Mouse (Mus musculus) Muller cell, postnatal 12 days (primary cell): ENCODE results near the gene Slc27a2.

Source experiments
- DNase-seq: peaks from one replicate; pipeline ENCODE4 v3.0.0-alpha.2; 2015; ENCODE audit errors: inconsistent ontology term

Gene Slc27a2

GRCm38 (mm10) chr2:126553291-126553639 lies 1.1 kb downstream of the Slc27a2 start:
- DNase-seq: no peak

GRCm38 (mm10) chr2:126555533-126555932 lies 3.3 kb downstream of the Slc27a2 start:
- DNase-seq: no peak

GRCm38 (mm10) chr2:126560094-126560493 lies 7.9 kb downstream of the Slc27a2 start:
- DNase-seq: no peak

DNA sequence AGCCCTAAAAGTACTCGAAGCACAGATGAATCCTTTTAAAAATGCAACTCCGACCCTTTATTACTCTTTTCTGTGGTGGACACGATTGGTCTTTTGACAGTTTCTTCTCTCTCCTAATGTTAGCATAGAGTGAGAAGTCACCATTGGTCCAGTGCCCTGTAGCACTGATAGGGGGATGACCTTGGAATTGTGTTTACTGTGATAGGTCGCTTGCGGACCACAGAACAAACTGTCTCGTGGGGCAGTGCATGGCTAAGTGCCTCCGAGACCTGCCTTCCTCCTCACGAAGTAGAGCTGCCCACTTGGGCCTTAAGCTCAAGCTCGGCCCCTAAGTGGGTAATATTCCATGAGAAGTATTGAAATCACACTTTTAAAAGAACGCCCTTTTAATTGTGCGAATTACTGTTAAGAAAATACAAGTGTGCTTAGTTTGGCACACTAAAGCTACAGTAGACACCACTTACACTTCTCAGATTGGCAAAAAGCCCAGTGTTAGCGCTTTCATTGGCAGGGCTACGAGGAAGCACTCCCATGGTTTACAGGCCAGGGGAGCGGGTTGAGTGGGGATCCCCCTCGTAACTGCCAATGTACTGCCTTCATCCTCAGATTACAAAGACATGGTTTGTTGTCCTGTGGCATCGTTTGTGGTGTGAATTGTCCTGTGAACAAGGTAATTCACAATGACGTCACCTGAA lies 11.4 kb downstream of the Slc27a2 start:
- DNase-seq: peak; percentile 2

- no peak for DNase-seq
Observed at GRCm38 (mm10) chr2:126572163-126572562, 20.0 kb downstream of the Slc27a2 start.

DNA sequence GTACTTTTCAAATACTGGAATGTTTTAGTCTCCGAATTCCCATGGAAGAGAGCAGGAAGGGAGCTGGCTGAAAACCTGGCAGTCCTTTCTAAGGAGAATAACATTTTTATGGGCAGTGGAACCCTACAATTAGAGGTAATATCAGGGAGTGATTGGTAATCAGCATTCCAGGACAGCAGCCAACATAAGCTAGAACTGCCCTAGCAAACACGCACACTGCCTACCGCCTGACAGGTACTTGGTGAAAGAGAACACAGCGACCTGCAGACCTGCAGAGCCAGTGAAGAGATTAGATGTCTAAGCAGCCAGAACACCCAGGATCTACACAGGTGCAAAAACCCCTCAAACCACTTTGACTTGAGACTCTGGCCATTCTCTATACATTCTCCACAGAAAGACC lies 20.5 kb downstream of the Slc27a2 start:
- no peak for DNase-seq

DNA sequence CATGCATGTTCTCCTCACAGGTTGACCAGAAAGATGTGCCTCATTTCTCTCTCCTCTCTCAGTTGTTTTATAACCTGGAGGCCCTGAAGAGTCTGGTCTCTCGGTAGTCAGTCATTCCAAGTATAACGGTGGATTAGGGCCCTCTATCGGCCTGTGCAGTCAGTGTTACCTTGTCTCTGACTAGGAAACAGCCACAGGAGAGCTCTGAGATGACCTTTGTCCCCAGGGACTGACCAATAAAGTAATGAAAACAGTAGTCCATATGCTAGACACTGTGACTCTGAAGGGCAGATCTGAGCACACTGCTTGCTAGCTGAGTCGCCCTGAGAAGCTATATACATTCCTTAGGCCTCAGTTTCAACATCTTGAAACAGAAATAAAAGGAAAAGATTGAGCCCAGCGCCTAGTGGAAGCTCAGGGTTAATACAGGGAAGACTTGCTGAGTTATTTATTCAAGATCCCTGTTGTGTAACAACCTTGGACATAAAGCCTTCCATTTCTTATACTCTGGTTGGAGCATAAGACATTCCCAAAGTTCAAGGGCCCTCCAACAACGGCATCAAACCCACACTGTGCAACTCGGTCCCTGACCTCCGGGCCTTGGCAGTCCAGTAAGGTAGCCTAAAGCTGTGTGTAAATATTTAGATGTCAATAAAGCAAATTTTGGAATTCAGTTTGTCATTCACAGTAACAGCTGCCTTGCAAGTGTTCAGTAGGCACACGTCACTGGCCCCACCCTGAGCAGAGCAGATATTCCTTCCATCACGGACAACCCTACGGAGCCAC lies 23.4 kb downstream of the Slc27a2 start:
- no peak for DNase-seq

- no peak for DNase-seq
Observed at GRCm38 (mm10) chr2:126577362-126577761, 25.2 kb downstream of the Slc27a2 start.

GRCm38 (mm10) chr2:126579282-126579681 lies 27.1 kb downstream of the Slc27a2 start:
- DNase-seq: no peak

DNA sequence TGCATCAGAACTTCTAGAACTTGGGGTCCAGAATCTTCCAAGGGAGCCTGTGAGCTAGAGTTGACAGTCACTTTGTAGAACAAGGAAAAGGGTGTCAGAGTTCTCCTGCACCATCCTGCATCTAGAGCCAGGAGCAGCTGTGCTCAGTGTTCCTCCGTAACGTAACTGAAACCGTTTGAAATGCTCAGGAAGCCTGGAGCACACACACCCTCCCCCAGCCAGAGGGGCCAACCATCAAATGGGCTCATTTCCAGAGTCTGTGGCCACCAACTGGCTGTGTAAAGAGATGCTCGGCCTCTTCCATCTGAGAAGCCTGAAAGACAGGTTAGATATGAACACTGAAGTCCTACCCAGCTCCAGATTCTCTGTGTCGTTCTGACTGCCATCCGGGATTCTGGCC lies 31.8 kb downstream of the Slc27a2 start:
- no peak for DNase-seq

- DNase-seq: no peak
Observed at GRCm38 (mm10) chr2:126584621-126585369, 32.6 kb downstream of the Slc27a2 start.

DNA sequence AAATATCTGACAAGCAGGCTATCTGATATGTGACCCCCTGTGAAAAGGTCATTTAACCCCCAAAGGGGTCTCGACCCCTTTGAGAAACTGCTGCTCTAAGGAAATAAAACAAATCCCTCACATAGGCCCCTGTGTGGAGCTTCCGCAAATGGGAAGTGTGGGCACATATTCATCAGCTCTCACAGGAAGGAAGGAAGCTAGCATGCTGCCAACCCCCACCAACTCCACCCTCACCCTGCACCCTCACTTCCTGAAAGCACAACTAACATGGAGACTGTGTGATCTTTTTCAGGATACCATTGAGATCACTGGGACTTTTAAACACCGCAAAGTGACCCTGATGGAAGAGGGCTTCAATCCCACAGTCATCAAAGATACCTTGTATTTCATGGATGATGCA lies 35.3 kb downstream of the Slc27a2 start:
- DNase-seq: no peak

DNA sequence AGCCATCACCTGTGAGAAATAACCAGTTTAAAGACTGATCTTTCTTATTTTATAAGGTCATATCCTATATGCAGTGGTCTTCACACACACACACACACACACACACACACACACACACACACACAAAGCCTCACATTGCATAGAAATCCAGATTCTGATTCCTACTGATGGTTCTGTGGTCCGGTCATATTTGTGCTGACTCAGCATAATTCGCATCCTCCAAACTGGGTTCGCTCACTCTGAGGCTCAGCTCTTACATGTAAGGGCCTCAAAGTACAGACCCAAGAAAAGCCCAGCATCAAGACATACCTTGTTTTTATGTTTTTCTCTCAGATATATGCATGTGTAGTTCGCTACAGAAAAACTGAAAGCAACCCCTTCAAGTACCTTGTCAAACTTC lies 39.1 kb downstream of the Slc27a2 start:
- DNase-seq: no peak

GRCm38 (mm10) chr2:126593831-126594610 lies 41.8 kb downstream of the Slc27a2 start:
- DNase-seq: peak; percentile 62

DNA sequence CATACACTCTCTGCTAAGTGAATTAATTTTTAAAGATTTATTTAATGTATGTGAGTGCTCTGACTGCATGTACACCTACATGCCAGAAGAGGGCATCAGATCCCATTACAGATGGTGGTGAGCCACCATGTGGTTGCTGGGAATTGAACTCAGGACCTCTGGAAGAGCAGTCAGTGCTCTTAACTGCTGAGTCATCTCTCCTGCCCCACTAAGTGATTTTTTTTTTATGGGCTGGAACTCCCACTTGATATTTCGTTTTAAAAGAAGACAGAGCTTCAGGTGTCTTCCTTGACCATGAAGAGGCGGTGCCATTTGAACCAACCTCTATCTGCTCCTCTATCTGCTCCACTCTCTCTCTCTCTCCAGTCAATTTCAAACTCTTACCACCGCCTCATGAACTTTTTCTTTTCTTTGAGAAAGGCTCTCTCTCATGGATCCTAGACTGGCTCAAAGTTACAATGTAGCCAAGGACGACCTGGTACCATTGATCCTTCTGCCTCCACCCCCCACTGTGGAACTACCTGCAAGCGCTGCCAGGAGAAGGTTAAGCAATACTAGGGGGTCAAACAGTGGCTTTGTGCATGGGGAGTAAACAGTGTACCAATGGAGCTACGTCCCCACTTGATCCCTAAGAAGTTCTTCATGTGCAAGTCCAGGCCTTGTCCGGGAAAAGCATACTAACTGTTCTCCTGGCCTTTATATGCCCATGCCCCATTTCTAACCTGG lies 44.3 kb downstream of the Slc27a2 start:
- no peak for DNase-seq

GRCm38 (mm10) chr2:126597279-126598241 lies 45.4 kb downstream of the Slc27a2 start:
- DNase-seq: no peak

- DNase-seq: no peak
Observed at GRCm38 (mm10) chr2:126598359-126598758, 46.2 kb downstream of the Slc27a2 start.

DNA sequence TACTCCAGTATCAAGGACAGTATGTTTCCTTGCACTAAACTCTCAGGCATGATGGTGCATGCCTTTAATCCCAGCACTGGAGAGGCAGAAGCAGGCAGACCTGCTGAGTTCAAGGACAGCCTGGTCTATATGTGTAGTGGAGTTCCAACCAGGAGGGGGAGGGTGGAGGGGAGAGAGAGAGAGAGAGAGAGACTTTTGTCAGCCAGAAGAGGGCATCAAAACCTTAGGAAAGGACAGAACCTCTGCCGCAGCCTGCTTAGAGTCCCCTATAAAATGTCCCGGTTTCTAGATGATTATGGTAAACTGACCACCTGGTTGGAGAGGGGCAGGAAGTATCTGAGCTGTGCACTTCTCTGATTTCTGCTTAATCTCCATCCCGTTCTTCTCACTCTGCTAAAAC lies 46.8 kb downstream of the Slc27a2 start:
- DNase-seq: peak; percentile 52

GRCm38 (mm10) chr2:126600533-126600932 lies 48.3 kb downstream of the Slc27a2 start:
- DNase-seq: no peak
